Mouse (Mus musculus): ENCODE results near the gene Rbm19.

DNA sequence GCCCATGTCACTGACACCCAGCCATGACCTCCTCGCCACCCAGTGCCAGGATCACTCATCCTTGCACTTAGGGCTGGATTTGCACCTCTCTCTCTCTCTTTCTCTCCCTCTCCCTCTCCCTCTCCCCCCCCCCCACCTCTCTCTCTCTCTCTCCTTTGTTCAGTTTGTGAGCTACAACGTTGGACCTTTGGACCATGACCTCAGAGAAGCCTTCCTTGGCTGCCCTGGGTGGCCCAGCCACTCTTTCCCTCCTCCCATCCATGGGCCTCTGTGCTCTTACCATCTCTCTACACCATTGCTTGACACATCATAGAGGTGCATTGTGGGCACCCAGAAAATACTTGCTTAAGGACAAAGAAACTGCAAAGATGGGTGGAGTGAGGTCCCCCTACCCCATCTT is 42.2 kb downstream of the Rbm19 start:
- TF ChIP-seq CTCF (IDR thresholded peaks at IDR 0.05 in 2 of 3, conservative IDR thresholded peaks at IDR 0.05 in 1 of 3; ENCODE audit: control insufficient read depth in 1 of 3, insufficient read depth in 1 of 3, low read depth in 2 of 3, low read length in 3 of 3, poor library complexity in 1 of 3, severe bottlenecking in 1 of 3), result no peak
- TF ChIP-seq POLR2AphosphoS5 (IDR thresholded peaks at IDR 0.05; ENCODE audit: borderline replicate concordance, low read depth, low read length), result no peak
- no peak for TF ChIP-seq TCF12 (IDR thresholded peaks at IDR 0.05; ENCODE audit: low read depth, low read length)
- no peak for TF ChIP-seq BHLHE40 (IDR thresholded peaks at IDR 0.05; ENCODE audit: borderline replicate concordance, low read depth, low read length)
